Mouse (Mus musculus): ENCODE results near the gene Cyp2s1.

GRCm38 (mm10) chr7:25835188-25835891 lies 18.6 kb upstream of the Cyp2s1 start:
- TF ChIP-seq CHD2 (IDR thresholded peaks at IDR 0.05; ENCODE audit: low read length), result no peak
- no peak for TF ChIP-seq POLR2A (IDR thresholded peaks at IDR 0.05; ENCODE audit: control insufficient read depth in 1 of 2, insufficient read depth in 1 of 2, low read depth in 1 of 2, low read length in 2 of 2, poor library complexity in 1 of 2)
